Mouse (Mus musculus) MEL (cell line): ENCODE results near the gene Lrat. TPM values are rescaled to one million over a fixed set of nuclear protein-coding genes. Genes with fewer than 3 reads are reported as not detected.

Source experiments
- DNase-seq: peaks from one replicate; pipeline ENCODE4 v3.0.0; 2011; ENCODE audit warnings: low read depth, low spot score
- H3K27ac ChIP-seq: 2 replicates; pipeline ENCODE4 v1.5.1; 2012; ENCODE audit warnings: low read depth, mild to moderate bottlenecking, control low read depth, low read length, moderate library complexity; ENCODE audit not compliant: control insufficient read depth
- H3K27me3 ChIP-seq, 2 experiments: fragments of 150-350 bp in 1 of 2; sonication (generic) in 1 of 2; 2 replicates each; pipeline ENCODE4 v1.6.1; 2012; ENCODE audit warnings: low read length in 2 of 2, mild to moderate bottlenecking in 2 of 2, improper control_type of control experiment in 1 of 2, moderate library complexity in 1 of 2; ENCODE audit not compliant: insufficient read depth in 2 of 2, control insufficient read depth in 1 of 2
- H3K36me3 ChIP-seq, 2 experiments: 2 replicates each; pipeline ENCODE4 v1.6.1; 2012 to 2014; ENCODE audit warnings: low read length in 2 of 2, improper control_type of control experiment in 1 of 2, inconsistent platforms in 1 of 2, mild to moderate bottlenecking in 1 of 2; ENCODE audit not compliant: insufficient read depth in 2 of 2, control insufficient read depth in 1 of 2
- H3K4me1 ChIP-seq, 2 experiments: fragments of 150-350 bp in 1 of 2; sonication (generic) in 1 of 2; 2 replicates each; pipeline ENCODE4 v1.6.1; 2012; ENCODE audit warnings: low read length in 2 of 2, improper control_type of control experiment in 1 of 2, mild to moderate bottlenecking in 1 of 2; ENCODE audit not compliant: insufficient read depth in 2 of 2, control insufficient read depth in 1 of 2
- H3K4me3 ChIP-seq, 2 experiments: fragments of 150-350 bp in 1 of 2; sonication (generic) in 1 of 2; 2 replicates each; pipeline ENCODE4 v1.5.1; 2012; ENCODE audit warnings: low read depth in 2 of 2, low read length in 2 of 2, mild to moderate bottlenecking in 2 of 2, moderate library complexity in 2 of 2, control low read depth in 1 of 2, improper control_type of control experiment in 1 of 2; ENCODE audit not compliant: control insufficient read depth in 1 of 2, insufficient read depth in 1 of 2
- H3K79me2 ChIP-seq: 2 replicates; pipeline ENCODE4 v1.6.1; 2012; ENCODE audit warnings: mild to moderate bottlenecking, low read length, moderate library complexity; ENCODE audit not compliant: control insufficient read depth, poor library complexity, insufficient read depth
- H3K9ac ChIP-seq: 2 replicates; pipeline ENCODE4 v1.6.1; 2012; ENCODE audit warnings: low read depth, mild to moderate bottlenecking, control low read depth, low read length, moderate library complexity; ENCODE audit not compliant: control insufficient read depth, poor library complexity, severe bottlenecking
- H3K9me3 ChIP-seq: fragments of 150-350 bp; sonication (generic); replicated peaks from 2 replicates; pipeline ENCODE4 v1.6.1; 2012; ENCODE audit warnings: mild to moderate bottlenecking, low read length, improper control_type of control experiment, moderate library complexity; ENCODE audit not compliant: insufficient read depth
- BHLHE40 ChIP-seq: IDR thresholded peaks from 2 replicates; pipeline ENCODE4 v1.6.1; 2012; ENCODE audit warnings: low read depth, mild to moderate bottlenecking, inconsistent platforms, low read length, improper control_type of control experiment, borderline replicate concordance
- CHD2 ChIP-seq: IDR thresholded peaks from 2 replicates; pipeline ENCODE4 v1.6.1; 2011; ENCODE audit warnings: low read length, improper control_type of control experiment
- CTCF ChIP-seq, 3 experiments: IDR thresholded peaks in 2 of 3; conservative IDR thresholded peaks in 1 of 3; 2 replicates each; pipeline ENCODE4 v1.5.1; 2011 to 2012; ENCODE audit warnings: low read length in 3 of 3, low read depth in 2 of 3, mild to moderate bottlenecking in 2 of 3, improper control_type of control experiment in 1 of 3, inconsistent platforms in 1 of 3, mixed read lengths in 1 of 3, moderate library complexity in 1 of 3; ENCODE audit not compliant: control insufficient read depth in 1 of 3, insufficient read depth in 1 of 3, poor library complexity in 1 of 3, severe bottlenecking in 1 of 3
- E2F4 ChIP-seq: IDR thresholded peaks from 2 replicates; pipeline ENCODE4 v1.6.1; 2011; ENCODE audit warnings: low read depth, low read length, improper control_type of control experiment, borderline replicate concordance
- ELF1 ChIP-seq: IDR thresholded peaks from 2 replicates; pipeline ENCODE4 v1.6.1; 2014; ENCODE audit warnings: low read depth, mild to moderate bottlenecking, inconsistent platforms, low read length, improper control_type of control experiment, moderate library complexity
- ETS1 ChIP-seq: IDR thresholded peaks from 2 replicates; pipeline ENCODE4 v1.6.1; 2012; ENCODE audit warnings: low read depth, mild to moderate bottlenecking, inconsistent platforms, low read length, improper control_type of control experiment, moderate library complexity
- HCFC1 ChIP-seq: IDR thresholded peaks from 2 replicates; pipeline ENCODE4 v1.6.1; 2012; ENCODE audit warnings: low read depth, mild to moderate bottlenecking, inconsistent platforms, low read length, improper control_type of control experiment, moderate library complexity
- JUND ChIP-seq: IDR thresholded peaks from 2 replicates; pipeline ENCODE4 v1.6.1; 2011; ENCODE audit warnings: low read depth, mild to moderate bottlenecking, improper control_type of control experiment, low read length
- KAT2A ChIP-seq: conservative IDR thresholded peaks from 2 replicates; pipeline ENCODE4 v1.6.1; 2012; ENCODE audit warnings: low read depth, low read length, improper control_type of control experiment, inconsistent platforms
- MAX ChIP-seq: IDR thresholded peaks from 2 replicates; pipeline ENCODE4 v1.6.1; 2011; ENCODE audit warnings: low read length, improper control_type of control experiment
- MAZ ChIP-seq: IDR thresholded peaks from 2 replicates; pipeline ENCODE4 v1.6.1; 2012; ENCODE audit warnings: low read depth, mild to moderate bottlenecking, inconsistent platforms, low read length, improper control_type of control experiment
- MEF2A ChIP-seq: IDR thresholded peaks from 2 replicates; pipeline ENCODE4 v1.6.1; 2014; ENCODE audit warnings: low read depth, mild to moderate bottlenecking, inconsistent platforms, low read length, improper control_type of control experiment; ENCODE audit not compliant: poor library complexity, insufficient replicate concordance, severe bottlenecking; ENCODE audit errors: extremely low read depth
- MXI1 ChIP-seq: IDR thresholded peaks from 2 replicates; pipeline ENCODE4 v1.6.1; 2011; ENCODE audit warnings: mild to moderate bottlenecking, low read depth, low read length, improper control_type of control experiment
- MYB ChIP-seq: IDR thresholded peaks from 2 replicates; pipeline ENCODE4 v1.6.1; 2011; ENCODE audit warnings: mild to moderate bottlenecking, low read depth, low read length, improper control_type of control experiment
- MYC ChIP-seq: IDR thresholded peaks from 2 replicates; pipeline ENCODE4 v1.6.1; 2011; ENCODE audit warnings: low read depth, mild to moderate bottlenecking, low read length, improper control_type of control experiment, moderate library complexity
- NELFE ChIP-seq: IDR thresholded peaks from 2 replicates; pipeline ENCODE4 v1.6.1; 2011; ENCODE audit warnings: low read depth, low read length, improper control_type of control experiment
- NRF1 ChIP-seq: IDR thresholded peaks from 2 replicates; pipeline ENCODE4 v1.6.1; 2014; ENCODE audit warnings: low read depth, mild to moderate bottlenecking, inconsistent platforms, low read length, improper control_type of control experiment, moderate library complexity; ENCODE audit not compliant: poor library complexity, insufficient read depth, severe bottlenecking
- POLR2AphosphoS2 ChIP-seq: IDR thresholded peaks from 2 replicates; pipeline ENCODE4 v1.6.1; 2011; ENCODE audit warnings: low read length, improper control_type of control experiment
- POLR2AphosphoS5 ChIP-seq: IDR thresholded peaks from 2 replicates; pipeline ENCODE4 v1.6.1; 2012; ENCODE audit warnings: low read depth, borderline replicate concordance, mild to moderate bottlenecking, inconsistent platforms, low read length, moderate library complexity, mixed read lengths
- SIN3A ChIP-seq: IDR thresholded peaks from 2 replicates; pipeline ENCODE4 v1.6.1; 2012; ENCODE audit warnings: low read length, improper control_type of control experiment, inconsistent platforms
- TAL1 ChIP-seq: IDR thresholded peaks from 2 replicates; pipeline ENCODE4 v1.6.1; 2012; ENCODE audit warnings: mild to moderate bottlenecking, inconsistent platforms, low read length, moderate library complexity, mixed read lengths
- TBP ChIP-seq: IDR thresholded peaks from 2 replicates; pipeline ENCODE4 v1.8.0; 2011; ENCODE audit warnings: low read depth, low read length, improper control_type of control experiment
- TCF12 ChIP-seq: IDR thresholded peaks from 2 replicates; pipeline ENCODE4 v1.6.1; 2014; ENCODE audit warnings: low read depth, mild to moderate bottlenecking, inconsistent platforms, low read length, improper control_type of control experiment, moderate library complexity
- ZKSCAN1 ChIP-seq: IDR thresholded peaks from 2 replicates; pipeline ENCODE4 v1.6.1; 2012; ENCODE audit warnings: low read depth, mild to moderate bottlenecking, inconsistent platforms, low read length, improper control_type of control experiment, moderate library complexity
- ZMIZ1 ChIP-seq: IDR thresholded peaks from 2 replicates; pipeline ENCODE4 v1.6.1; 2012; ENCODE audit warnings: low read depth, mild to moderate bottlenecking, inconsistent platforms, low read length, improper control_type of control experiment, moderate library complexity
- ZNF384 ChIP-seq: IDR thresholded peaks from 2 replicates; pipeline ENCODE4 v1.6.1; 2012; ENCODE audit warnings: low read depth, mild to moderate bottlenecking, inconsistent platforms, low read length, improper control_type of control experiment
- polyA plus RNA-seq, 2 experiments: library from polyadenylated mRNA; stranded (reverse) in 1 of 2; unstranded in 1 of 2; fragments of >175 nt in 1 of 2; fragments of >200 nt in 1 of 2; gene quantifications; 2 replicates each; pipeline versions ENCODE4 v1.2.1 to v1.2.4; 2012; ENCODE audit warnings: low replicate concordance in 2 of 2, low read depth in 1 of 2; ENCODE audit not compliant: insufficient read length in 2 of 2, insufficient read depth in 1 of 2, missing spikeins in 1 of 2
- total RNA-seq: library from RNA; depleted of rRNA; stranded (reverse); fragments of 300-350 nt; gene quantifications from 2 replicates; pipeline ENCODE4 v1.2.3, GENCODE M21; 2012

Lrat gene
- total and polyA plus RNA-seq, 3 experiments, result not detected

DNA sequence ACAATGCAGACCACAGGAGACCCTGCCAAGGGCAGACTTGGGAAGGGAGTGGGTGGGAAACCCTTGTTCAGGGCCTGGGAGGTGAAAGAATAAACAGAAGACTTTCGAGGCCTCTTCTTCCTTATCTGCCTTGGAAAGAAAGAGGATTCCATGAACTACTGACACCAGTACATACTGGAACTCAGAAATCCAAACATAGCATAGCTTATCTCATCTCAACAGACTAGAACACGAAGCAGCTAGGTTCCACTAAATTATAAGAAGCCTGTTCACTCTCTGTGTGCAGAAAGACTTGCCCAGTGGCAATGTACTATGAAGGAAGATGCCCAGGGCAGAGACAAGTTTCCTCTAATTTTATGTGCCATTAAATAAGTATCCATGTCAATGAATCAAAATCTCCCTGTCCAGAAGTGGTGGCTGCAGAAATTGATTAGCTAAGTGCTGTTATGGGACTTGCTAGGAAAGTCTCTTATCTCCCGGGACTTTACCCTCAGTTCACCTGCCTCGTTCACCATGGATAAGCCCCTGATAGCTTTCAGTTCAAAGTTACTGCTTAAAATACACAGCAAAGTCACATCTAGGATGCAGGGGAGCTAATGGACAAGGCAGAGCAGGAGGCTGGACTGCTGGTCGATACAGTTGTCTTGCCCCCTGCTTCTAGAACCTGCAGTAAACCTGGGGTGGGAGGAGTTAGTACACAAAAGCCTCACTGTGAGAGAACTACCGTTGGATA is 42.8 kb upstream of the Lrat start:
- TF ChIP-seq HCFC1 (no peak), KAT2A (no peak), E2F4 (no peak), MYB (no peak), TBP (no peak), TAL1 (no peak), CTCF (IDR thresholded peaks at IDR 0.05 in 2 of 3, conservative IDR thresholded peaks at IDR 0.05 in 1 of 3; ENCODE audit: control insufficient read depth in 1 of 3, insufficient read depth in 1 of 3, low read depth in 2 of 3, low read length in 3 of 3, poor library complexity in 1 of 3, severe bottlenecking in 1 of 3) (no peak), MAX (no peak), MAZ (no peak), NELFE (no peak), BHLHE40 (no peak), ZMIZ1 (no peak), MXI1 (no peak), TCF12 (no peak), MEF2A (no peak)
- DNase-seq, result no peak
- Histone ChIP-seq H3K27ac (no peak overlapping the region), H3K79me2 (no peaks in the 10 kb centered on the region), H3K9me3 (no peaks in the 10 kb centered on the region), H3K9ac (no peak overlapping the region), H3K4me3 (no peak overlapping the region), H3K27me3 (no peaks in the 10 kb centered on the region), H3K4me1 (no peaks in the 10 kb centered on the region), H3K36me3 (no peaks in the 10 kb centered on the region)

DNA sequence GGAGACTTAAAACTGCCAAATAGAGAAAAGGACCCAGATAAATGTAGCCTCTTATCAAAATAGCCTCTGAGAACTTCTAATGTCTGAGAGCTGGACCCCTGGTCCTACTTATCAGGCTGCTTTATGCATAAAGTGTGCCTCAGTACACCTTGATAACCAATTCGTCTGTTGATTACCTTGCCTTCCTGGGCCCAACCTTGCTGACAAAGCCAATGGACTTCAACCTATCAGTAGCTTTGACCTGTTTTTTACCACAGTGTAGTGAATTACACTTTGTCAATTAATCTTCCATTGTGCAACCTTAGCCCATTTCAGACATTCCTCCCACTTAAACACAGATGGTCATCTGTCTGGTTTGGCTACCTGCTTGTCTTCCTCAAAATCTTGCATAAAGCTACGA is 24.1 kb upstream of the Lrat start:
- H3K27ac ChIP-seq, result no peak overlapping the region
- no peak overlapping the region for H3K9ac ChIP-seq
- TF ChIP-seq TCF12 (no peak), JUND (no peak), ZKSCAN1 (no peak), MYC (no peak), POLR2AphosphoS5 (no peak), CHD2 (no peak), ELF1 (no peak), E2F4 (no peak), ZNF384 (no peak), TAL1 (no peak), CTCF (IDR thresholded peaks at IDR 0.05 in 2 of 3, conservative IDR thresholded peaks at IDR 0.05 in 1 of 3; ENCODE audit: control insufficient read depth in 1 of 3, insufficient read depth in 1 of 3, low read depth in 2 of 3, low read length in 3 of 3, poor library complexity in 1 of 3, severe bottlenecking in 1 of 3) (no peak), NRF1 (no peak), ETS1 (no peak), POLR2AphosphoS2 (no peak), SIN3A (no peak), ZMIZ1 (no peak)
- H3K36me3 ChIP-seq, result no peaks in the 10 kb centered on the region
- DNase-seq, result no peak
- H3K4me1 ChIP-seq, result no peaks in the 10 kb centered on the region
- H3K9me3 ChIP-seq, result no peaks in the 10 kb centered on the region
- H3K4me3 ChIP-seq, result no peak overlapping the region
- H3K79me2 ChIP-seq, result no peaks in the 10 kb centered on the region
- no peaks in the 10 kb centered on the region for H3K27me3 ChIP-seq
